Mouse (Mus musculus) limb, embryonic 10.5 days (tissue): ENCODE results near the gene Rfc2. TPM values are rescaled to one million over a fixed set of nuclear protein-coding genes. Genes with fewer than 3 reads are reported as not detected.

Source experiments
- DNase-seq: peaks from one replicate; pipeline ENCODE4 v3.0.0-alpha.2; 2017; ENCODE audit warnings: low spot score
- H3K27ac ChIP-seq: fragments of 300-500 bp; sonication (generic); 2 replicates; pipeline ENCODE4 v1.5.1; 2016; ENCODE audit warnings: mild to moderate bottlenecking
- H3K27me3 ChIP-seq: fragments of 300-500 bp; sonication (generic); 2 replicates; pipeline ENCODE4 v1.6.1; 2016; ENCODE audit warnings: low read depth, mild to moderate bottlenecking; ENCODE audit not compliant: poor library complexity, severe bottlenecking
- H3K36me3 ChIP-seq: fragments of 300-500 bp; sonication (generic); 2 replicates; pipeline ENCODE4 v1.6.1; 2016; ENCODE audit warnings: mild to moderate bottlenecking, moderate library complexity
- H3K4me1 ChIP-seq: fragments of 300-500 bp; sonication (generic); 2 replicates; pipeline ENCODE4 v1.6.1; 2016
- H3K4me3 ChIP-seq: fragments of 300-500 bp; sonication (generic); 2 replicates; pipeline ENCODE4 v1.5.1; 2016; ENCODE audit warnings: mild to moderate bottlenecking, moderate library complexity
- H3K9me3 ChIP-seq: fragments of 300-500 bp; sonication (generic); replicated peaks from 2 replicates; pipeline ENCODE4 v1.6.1; 2016; ENCODE audit warnings: mild to moderate bottlenecking
- WGBS: fragments of 180-500 bp; shearing (Covaris S2); methylation state at CpG from one replicate; pipeline ENCODE4 v1.1.7; 2016; 5-methylcytosine and 5-hydroxymethylcytosine counted together
- polyA plus RNA-seq: library from polyadenylated mRNA; unstranded; fragments of >200 nt; fragmentation: Nextera tagmentation; extraction: Ambion mirVana; gene quantifications from 2 replicates; pipeline ENCODE4 v1.2.1, GENCODE M21; 2016

The Rfc2 gene
- polyA plus RNA-seq: 431 and 443 TPM in 2 replicates

DNA sequence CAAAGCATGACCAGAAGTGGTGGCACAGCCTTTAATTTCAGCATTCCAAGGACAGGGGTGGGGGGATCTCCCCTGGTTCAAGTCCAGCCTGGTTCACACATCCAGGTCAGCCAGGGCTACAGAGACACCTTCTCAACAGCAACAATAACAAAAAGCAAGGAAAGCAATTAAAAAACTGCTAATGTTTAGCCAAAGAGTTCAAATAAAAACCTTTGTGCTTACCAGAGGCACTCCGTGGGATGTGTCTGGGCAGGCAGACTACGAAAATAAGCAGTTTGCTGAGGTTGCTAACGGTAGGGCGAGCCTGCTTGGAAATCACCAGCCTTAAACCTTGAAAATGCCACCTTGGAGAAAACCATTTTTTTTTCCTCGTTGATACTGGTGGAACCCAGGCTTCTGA, at the start of gene Rfc2:
Gene Rfc2 (plus strand): TSS at position 221 of the 400 bp plus-strand sequence.
- H3K4me3 ChIP-seq: no peak within 1 kb of the TSS
- DNase-seq: no peak
- WGBS: 82% methylated on average over 5 of the region's 5 CpGs
- H3K27me3 ChIP-seq: no peaks in the 10 kb centered on the region
- H3K9me3 ChIP-seq: no peaks in the 10 kb centered on the region
- peaks cover 13% of the 10 kb centered on the region for H3K36me3 ChIP-seq
- H3K4me1 ChIP-seq: peaks cover 17% of the 10 kb centered on the region
- H3K27ac ChIP-seq: no peak within 1 kb of the TSS

DNA sequence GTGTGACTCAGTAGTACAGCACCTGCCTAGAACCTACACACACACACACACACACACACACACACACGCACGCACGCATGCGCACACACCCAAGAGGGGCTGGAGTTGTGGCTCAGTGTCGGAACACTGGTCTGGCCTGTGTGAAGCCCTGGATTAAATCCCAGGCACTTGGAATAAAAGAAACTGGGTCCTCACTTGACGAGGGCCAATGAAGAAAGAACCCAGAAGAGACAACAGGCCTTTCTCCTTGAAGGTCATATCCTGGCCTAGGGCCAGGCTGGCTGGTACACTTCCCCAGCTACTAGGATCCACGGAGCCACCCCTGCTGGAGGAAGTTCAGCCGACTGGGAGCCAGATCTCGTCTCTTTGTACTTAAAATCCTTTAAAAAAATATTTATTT, 49.6 kb upstream of the Rfc2 start:
- no peak for DNase-seq
- peaks cover 8% of the 10 kb centered on the region; the same call in 1 of the 2 replicates for H3K4me1 ChIP-seq
- 91% methylated on average over 9 of the region's 9 CpGs for WGBS
- H3K27me3 ChIP-seq: no peaks in the 10 kb centered on the region
- no peaks in the 10 kb centered on the region for H3K9me3 ChIP-seq
- H3K36me3 ChIP-seq: peaks cover 85% of the 10 kb centered on the region
- no peak overlapping the region for H3K27ac ChIP-seq
- H3K4me3 ChIP-seq: no peak overlapping the region

DNA sequence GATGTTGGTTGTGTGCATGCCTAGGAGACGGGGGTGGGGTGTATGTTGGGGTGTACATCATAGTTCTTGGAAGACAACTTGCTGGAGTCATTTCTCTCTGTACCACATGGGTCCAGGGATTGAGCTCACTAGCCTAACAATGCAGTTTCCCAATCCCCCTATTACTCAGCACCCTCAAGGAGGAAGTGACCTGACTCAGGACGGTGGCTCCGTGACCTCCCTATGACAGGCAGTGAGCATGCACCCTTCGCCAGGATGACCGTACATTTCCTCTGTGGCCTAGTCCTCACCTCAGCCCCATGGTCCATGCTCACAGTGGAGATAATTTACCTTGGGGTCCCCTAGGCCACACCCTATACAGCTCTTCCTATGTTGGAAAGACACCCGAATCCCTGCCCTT, 48.7 kb upstream of the Rfc2 start:
- H3K27ac ChIP-seq: no peak overlapping the region
- H3K4me3 ChIP-seq: no peak overlapping the region
- H3K27me3 ChIP-seq: no peaks in the 10 kb centered on the region
- H3K9me3 ChIP-seq: no peaks in the 10 kb centered on the region
- 96% methylated on average over 6 of the region's 6 CpGs for WGBS
- H3K36me3 ChIP-seq: peaks cover 88% of the 10 kb centered on the region
- peaks cover 8% of the 10 kb centered on the region; the same call in 1 of the 2 replicates for H3K4me1 ChIP-seq
- no peak for DNase-seq

DNA sequence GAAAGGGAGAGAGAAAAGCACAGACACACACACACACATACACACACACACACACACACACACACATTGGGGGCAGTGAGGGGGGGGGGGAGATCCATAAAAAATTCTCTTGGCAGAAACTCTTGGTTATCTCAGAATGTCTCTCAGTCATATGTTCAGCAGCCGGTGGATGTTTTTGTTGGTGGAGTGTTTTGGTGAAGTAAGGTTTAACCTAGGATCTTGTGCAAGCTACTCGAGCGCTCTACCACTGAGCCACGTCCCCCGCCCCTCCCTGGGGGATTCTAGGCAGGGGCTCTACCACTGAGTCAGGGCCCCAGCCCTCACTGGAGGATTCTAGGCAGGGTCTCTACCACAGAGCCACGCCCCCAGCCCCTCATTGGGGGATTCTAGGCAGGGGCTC, 45.1 kb upstream of the Rfc2 start:
- no peak overlapping the region for H3K27ac ChIP-seq
- H3K36me3 ChIP-seq: peaks cover 86% of the 10 kb centered on the region
- H3K4me3 ChIP-seq: no peak overlapping the region
- H3K27me3 ChIP-seq: no peaks in the 10 kb centered on the region
- 94% methylated on average over 6 of the region's 6 CpGs for WGBS
- no peaks in the 10 kb centered on the region for H3K9me3 ChIP-seq
- no peak for DNase-seq
- H3K4me1 ChIP-seq: peaks cover 22% of the 10 kb centered on the region

DNA sequence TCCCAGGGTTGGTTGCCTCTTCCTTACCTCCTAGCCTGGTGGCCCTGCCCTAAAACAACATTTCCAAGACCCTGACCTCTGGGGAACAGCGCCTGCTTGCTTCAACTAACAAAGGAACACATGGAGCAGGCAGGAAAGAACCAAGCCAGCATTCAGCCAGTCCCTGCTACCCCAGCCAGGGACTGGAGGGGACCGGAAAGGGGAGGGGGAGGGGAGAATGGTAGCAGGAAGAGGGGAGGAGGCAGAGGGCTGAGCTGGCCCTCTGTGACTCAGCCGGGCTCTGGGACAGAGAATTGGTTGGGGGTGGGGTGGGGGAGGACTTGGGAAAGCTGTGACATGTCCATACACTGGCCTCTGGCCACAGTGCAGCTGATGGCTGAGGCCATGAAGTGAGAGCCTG, 41.3 kb upstream of the Rfc2 start:
- 16% methylated on average over 3 of the region's 3 CpGs for WGBS
- Histone ChIP-seq H3K27ac (peak overlapping the region; percentile 88), H3K4me3 (peak overlapping the region; percentile 6), H3K9me3 (no peaks in the 10 kb centered on the region), H3K27me3 (no peaks in the 10 kb centered on the region), H3K4me1 (peaks cover 41% of the 10 kb centered on the region), H3K36me3 (peaks cover 66% of the 10 kb centered on the region)
- peak; percentile 82 for DNase-seq

DNA sequence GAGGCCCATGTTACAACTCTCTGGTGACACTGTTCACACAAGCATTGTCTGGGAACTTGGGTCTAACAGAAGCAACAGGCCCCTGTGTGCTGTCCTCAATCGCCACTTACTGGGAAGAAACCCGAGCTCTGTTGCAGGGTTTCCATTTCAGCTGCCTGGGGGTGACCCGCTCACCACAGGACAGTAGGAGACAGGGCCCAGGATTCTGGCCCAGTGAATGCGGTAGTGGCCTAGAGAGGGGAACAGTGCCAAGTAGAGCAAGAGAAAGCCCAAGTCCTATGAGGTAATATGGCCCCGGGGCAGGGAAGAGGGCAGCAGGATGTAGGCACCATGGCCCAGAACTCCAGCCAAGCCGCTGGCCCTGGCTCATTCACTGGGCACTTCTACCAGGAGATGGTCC, 40.3 kb upstream of the Rfc2 start:
- Histone ChIP-seq H3K27me3 (no peaks in the 10 kb centered on the region), H3K27ac (peak overlapping the region; percentile 88), H3K4me1 (peaks cover 42% of the 10 kb centered on the region), H3K4me3 (0 out of 2 replicates have a peak overlapping the region, but pooled peaks have one; percentile 1), H3K9me3 (no peaks in the 10 kb centered on the region), H3K36me3 (peaks cover 59% of the 10 kb centered on the region)
- 77% methylated on average over 6 of the region's 6 CpGs for WGBS
- no peak for DNase-seq

DNA sequence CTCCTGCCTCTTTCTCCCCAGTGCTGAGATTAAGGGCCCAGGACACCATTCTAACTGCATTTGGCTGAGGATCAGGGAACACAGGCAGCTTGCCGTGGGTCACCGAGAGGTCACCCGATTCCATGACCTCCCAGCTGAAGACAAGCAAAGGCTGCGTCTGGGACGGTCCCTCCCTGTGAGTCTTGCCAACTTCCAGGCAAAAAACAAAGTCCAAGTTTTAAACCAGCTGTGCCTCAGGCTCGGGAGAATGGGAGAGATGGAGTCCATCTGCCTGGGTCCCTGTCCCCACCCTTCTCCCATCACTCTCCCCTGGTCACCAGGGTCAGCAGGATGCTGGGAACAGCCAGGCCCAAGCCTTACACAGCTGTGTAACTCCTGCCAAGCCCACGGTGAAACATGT, 39.5 kb upstream of the Rfc2 start:
- DNase-seq: no peak
- Histone ChIP-seq H3K36me3 (peaks cover 59% of the 10 kb centered on the region), H3K4me3 (no peak overlapping the region), H3K9me3 (no peaks in the 10 kb centered on the region), H3K27ac (peak overlapping the region; percentile 62), H3K4me1 (peaks cover 48% of the 10 kb centered on the region), H3K27me3 (no peaks in the 10 kb centered on the region)
- WGBS: 37% methylated on average over 7 of the region's 7 CpGs

DNA sequence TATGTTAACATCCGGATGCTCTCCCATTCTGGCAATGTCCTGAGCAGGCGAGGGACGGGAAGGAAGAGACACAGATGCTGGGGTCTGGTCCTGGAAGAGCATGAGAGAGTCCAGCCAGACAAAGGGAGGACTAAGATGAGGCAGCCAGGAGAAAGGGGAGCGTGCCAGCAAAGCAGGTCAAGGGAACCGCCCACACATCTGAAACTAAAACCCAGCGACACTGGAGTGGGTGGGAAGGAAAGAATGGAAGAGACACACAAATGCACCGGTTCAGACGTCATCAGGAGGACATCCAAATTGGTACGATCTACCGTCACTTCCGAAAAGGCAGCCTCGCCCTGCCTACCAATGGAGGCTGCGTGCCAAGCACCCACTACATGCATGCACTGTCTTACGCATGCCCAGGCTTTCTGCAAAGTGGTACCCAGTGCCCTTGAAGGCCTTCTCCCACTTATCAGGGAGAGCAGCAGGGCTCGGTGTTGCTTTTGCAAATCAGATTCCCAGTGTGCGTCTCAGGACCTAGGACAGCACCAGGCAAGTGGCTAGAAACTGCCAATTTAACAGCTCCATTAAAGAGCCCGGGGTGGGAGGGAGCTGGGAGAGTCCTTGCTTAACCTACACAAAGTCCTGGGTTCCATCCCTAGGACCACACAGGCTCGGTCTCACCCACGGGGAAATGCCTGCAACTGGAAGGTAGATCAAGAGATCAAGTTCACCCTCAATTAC, 36.5 kb upstream of the Rfc2 start:
- no peaks in the 10 kb centered on the region for H3K9me3 ChIP-seq
- peaks cover 46% of the 10 kb centered on the region for H3K36me3 ChIP-seq
- no peak overlapping the region for H3K4me3 ChIP-seq
- DNase-seq: peak; percentile 48
- peaks cover 48% of the 10 kb centered on the region for H3K4me1 ChIP-seq
- 66% methylated on average over 19 of the region's 19 CpGs for WGBS
- H3K27ac ChIP-seq: no peak overlapping the region
- H3K27me3 ChIP-seq: no peaks in the 10 kb centered on the region

DNA sequence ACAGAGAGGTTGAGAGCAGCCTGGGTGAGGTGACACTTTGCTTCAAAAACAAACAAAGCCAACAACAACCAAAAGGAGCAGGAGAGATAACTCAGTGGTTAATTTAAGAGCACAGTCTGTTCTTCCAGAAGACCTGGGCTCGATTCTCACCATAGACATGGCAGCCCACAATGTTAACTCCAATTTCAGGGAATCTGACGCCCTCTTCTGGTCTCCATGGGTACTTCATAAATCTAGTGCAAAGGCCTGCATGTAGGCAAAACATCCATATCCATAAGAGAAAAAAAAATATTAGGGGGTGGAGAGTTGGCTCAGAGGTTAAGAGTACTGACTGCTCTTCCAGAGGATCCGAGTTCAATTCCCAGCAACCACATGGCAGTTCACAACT, 35.9 kb upstream of the Rfc2 start:
- WGBS: 50% methylated on average over 3 of the region's 3 CpGs
- Histone ChIP-seq H3K4me3 (no peak overlapping the region), H3K36me3 (peaks cover 51% of the 10 kb centered on the region)

DNA sequence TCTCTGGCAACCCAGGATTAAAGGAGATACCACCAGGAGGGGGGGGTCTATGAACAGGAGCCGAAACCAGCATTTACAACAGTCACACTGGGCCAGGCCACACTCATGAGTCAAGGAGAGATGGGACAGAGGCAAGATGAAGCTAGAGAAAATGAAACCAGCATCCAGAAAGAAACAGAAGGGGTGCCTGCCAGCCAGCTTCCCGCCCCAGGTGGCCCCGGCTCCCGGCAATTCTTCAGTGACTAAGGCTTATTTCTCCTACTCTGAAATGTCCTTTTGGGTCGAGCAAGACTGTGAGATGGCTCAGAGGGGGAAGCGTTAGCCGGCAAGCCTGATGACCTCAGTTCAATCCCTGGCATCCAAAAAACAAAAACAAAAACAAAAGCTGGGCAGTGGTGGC, 34.4 kb upstream of the Rfc2 start:
- Histone ChIP-seq H3K9me3 (no peaks in the 10 kb centered on the region), H3K4me3 (no peak overlapping the region), H3K27ac (no peak overlapping the region), H3K4me1 (peaks cover 43% of the 10 kb centered on the region), H3K36me3 (peaks cover 45% of the 10 kb centered on the region), H3K27me3 (no peaks in the 10 kb centered on the region)
- WGBS: 89% methylated on average over 7 of the region's 7 CpGs
- no peak for DNase-seq

More for the DNA sequence above, 35.9 kb upstream of the Rfc2 start:
- H3K9me3 ChIP-seq: no peaks in the 10 kb centered on the region
- DNase-seq: no peak
- H3K27me3 ChIP-seq: no peaks in the 10 kb centered on the region
- no peak overlapping the region for H3K27ac ChIP-seq
- peaks cover 46% of the 10 kb centered on the region for H3K4me1 ChIP-seq

DNA sequence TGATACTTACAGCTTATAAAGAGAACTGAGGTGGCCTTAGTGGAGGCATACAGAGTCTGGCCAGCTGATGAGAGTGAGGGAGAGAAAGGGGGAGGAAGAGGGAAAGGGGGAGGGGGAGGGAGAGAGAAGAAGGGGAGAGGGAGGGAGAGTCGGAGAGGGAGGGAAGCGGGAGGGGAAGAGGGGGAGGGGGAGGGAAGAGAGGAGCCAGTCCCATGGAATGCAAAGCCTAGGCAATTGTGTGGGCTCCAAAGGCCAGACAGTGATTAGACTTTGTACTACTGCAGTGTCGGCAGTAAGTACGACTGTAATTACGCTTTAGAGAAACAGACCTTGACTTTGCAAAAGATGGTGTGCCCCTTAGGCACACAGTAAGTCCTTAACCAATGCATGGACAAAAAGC, 32.9 kb upstream of the Rfc2 start:
- no peak for DNase-seq
- Histone ChIP-seq H3K9me3 (no peaks in the 10 kb centered on the region), H3K27ac (no peak overlapping the region), H3K4me1 (peaks cover 50% of the 10 kb centered on the region), H3K27me3 (no peaks in the 10 kb centered on the region), H3K4me3 (no peak overlapping the region), H3K36me3 (peaks cover 42% of the 10 kb centered on the region)
- 60% methylated on average over 5 of the region's 5 CpGs for WGBS

DNA sequence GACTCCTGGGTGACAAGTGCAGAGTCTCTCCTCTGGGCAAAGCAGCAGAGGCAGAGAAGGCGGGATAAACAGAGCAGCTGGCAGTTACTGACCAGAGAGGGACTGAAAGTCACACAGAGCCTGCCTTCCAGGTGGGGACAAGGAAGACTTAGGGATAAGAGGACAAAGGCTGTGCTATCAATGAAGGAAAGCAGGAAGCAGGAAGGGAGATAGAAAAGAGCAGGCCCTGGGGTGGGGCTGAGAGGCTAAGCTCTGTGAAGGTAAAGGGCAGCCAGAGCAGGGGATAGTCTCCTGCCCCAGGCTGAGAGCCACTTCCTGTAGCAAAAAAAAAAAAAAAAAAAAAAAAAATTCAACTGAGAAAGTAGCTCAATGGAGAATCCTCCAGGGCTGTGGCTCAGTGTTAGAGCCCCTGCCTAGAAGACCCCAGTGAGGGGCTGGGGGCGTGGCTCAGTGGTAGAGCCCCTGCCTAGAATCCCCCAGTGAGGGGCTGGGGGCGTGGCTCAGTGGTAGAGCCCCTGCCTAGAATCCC, 31.5 kb upstream of the Rfc2 start:
- Histone ChIP-seq H3K27ac (no peak overlapping the region), H3K4me1 (peaks cover 46% of the 10 kb centered on the region), H3K27me3 (no peaks in the 10 kb centered on the region), H3K36me3 (peaks cover 32% of the 10 kb centered on the region), H3K9me3 (no peaks in the 10 kb centered on the region), H3K4me3 (no peak overlapping the region)
- DNase-seq: no peak
- WGBS: 88% methylated on average over 3 of the region's 3 CpGs

DNA sequence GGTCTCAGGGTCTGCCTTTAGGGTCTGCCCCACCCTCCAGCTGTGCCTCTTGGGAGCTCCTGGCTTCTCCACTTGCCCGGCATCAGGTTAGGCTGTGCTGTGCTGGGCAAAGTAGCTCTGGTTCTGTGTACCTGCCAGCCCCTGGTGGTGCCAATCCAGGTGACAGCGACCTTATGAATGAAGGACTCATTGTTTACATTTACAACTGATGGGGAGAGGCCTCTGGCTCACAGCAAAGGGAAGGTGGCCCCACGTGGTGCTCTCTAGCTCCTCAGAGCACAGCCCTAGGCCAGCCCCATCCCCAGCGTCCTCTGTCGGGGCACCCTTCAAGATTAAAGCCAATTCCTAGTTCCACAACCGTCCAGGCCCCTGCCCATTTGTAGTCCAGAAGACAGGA, 30.3 kb upstream of the Rfc2 start:
- whole genome bisulfite sequencing: 14% methylated on average over 6 of the region's 6 CpGs
- Histone ChIP-seq H3K27ac (peak overlapping the region; percentile 96), H3K27me3 (no peaks in the 10 kb centered on the region), H3K36me3 (peaks cover 28% of the 10 kb centered on the region), H3K4me1 (peaks cover 53% of the 10 kb centered on the region), H3K4me3 (peak overlapping the region; percentile 70), H3K9me3 (no peaks in the 10 kb centered on the region)
- no peak for DNase-seq
